Mouse (Mus musculus) adrenal gland, adult 2 months (tissue): ENCODE results near the gene Spc24. TPM values are rescaled to one million over a fixed set of nuclear protein-coding genes. Genes with fewer than 3 reads are reported as not detected.
"Not testable (repeated sequence)": the region's sequence is repeated elsewhere in the genome, so short reads cannot be mapped to it uniquely, and the experiment has no call there.

Experiments
- DNase-seq: peaks from one replicate; pipeline ENCODE4 v3.0.0; 2021
- polyA plus RNA-seq: library from polyadenylated mRNA; depleted of rRNA; stranded (reverse); fragments of >200 nt; gene quantifications from 2 replicates; pipeline ENCODE4 v1.2.3, GENCODE M21; 2012
- total RNA-seq, 2 experiments: library from RNA; stranded (reverse); gene quantifications; 2 replicates each; pipeline ENCODE4 v1.2.3; 2021

The Spc24 gene
- total and polyA plus RNA-seq, 3 experiments = 1.5 to 3.7 (median 1.9) TPM

GRCm38 (mm10) chr9:21784517-21785307 is 24.6 kb upstream of the Spc24 start:
- no peak for DNase-seq

- DNase-seq = no peak
Measured at GRCm38 (mm10) chr9:21781657-21782468, 21.8 kb upstream of the Spc24 start.

- no peak for DNase-seq
Measured at GRCm38 (mm10) chr9:21777726-21778125, 17.6 kb upstream of the Spc24 start.

- DNase-seq = no peak
Measured at GRCm38 (mm10) chr9:21774353-21774752, 14.2 kb upstream of the Spc24 start.

GRCm38 (mm10) chr9:21773396-21773795 is 13.3 kb upstream of the Spc24 start:
- not testable (repeated sequence) for DNase-seq

- DNase-seq = peak; percentile 36
Measured at GRCm38 (mm10) chr9:21769558-21770183, 9.6 kb upstream of the Spc24 start.

GRCm38 (mm10) chr9:21768511-21769411 is 8.7 kb upstream of the Spc24 start:
- DNase-seq = no peak

- no peak for DNase-seq
Measured at GRCm38 (mm10) chr9:21767896-21768295, 7.8 kb upstream of the Spc24 start.

GRCm38 (mm10) chr9:21764084-21764999 is 4.2 kb upstream of the Spc24 start:
- peak; percentile 35 for DNase-seq

- peak; percentile 50 for DNase-seq
Measured at GRCm38 (mm10) chr9:21762135-21762534, 2.0 kb upstream of the Spc24 start.

- no peak for DNase-seq
Measured at GRCm38 (mm10) chr9:21759718-21760117, 385 bp downstream of the Spc24 start.

- DNase-seq = no peak
Measured at GRCm38 (mm10) chr9:21758576-21759529, 1.2 kb downstream of the Spc24 start.

- no peak for DNase-seq
Measured at GRCm38 (mm10) chr9:21754516-21755321, 5.4 kb downstream of the Spc24 start.

GRCm38 (mm10) chr9:21754003-21754402 is 6.1 kb downstream of the Spc24 start:
- peak; percentile 94 for DNase-seq

- peak; percentile 58 for DNase-seq
Measured at GRCm38 (mm10) chr9:21752252-21752792, 7.8 kb downstream of the Spc24 start.

- peak; percentile 86 for DNase-seq
Measured at GRCm38 (mm10) chr9:21751347-21751746, 8.8 kb downstream of the Spc24 start.

GRCm38 (mm10) chr9:21750370-21750769 is 9.7 kb downstream of the Spc24 start:
- no peak for DNase-seq
